Mouse (Mus musculus) embryonic fibroblast, embryonic 13.5 days (primary cell): ENCODE measurements around the gene Tmem178. TPM values are rescaled to one million over a fixed set of nuclear protein-coding genes. Genes with fewer than 3 reads are reported as not detected.
A peak's percentile ranks its signal among the peaks of the same experiment; 100 is the strongest.

Experiments
- H3K27ac ChIP-seq: 2 replicates; pipeline ENCODE4 v1.5.1; 2012; ENCODE audit warnings: low read length, control low read depth, inconsistent platforms; ENCODE audit not compliant: insufficient read depth
- H3K4me1 ChIP-seq: 2 replicates; pipeline ENCODE4 v1.6.1; 2011; ENCODE audit warnings: low read length; ENCODE audit not compliant: control insufficient read depth, insufficient read depth
- H3K4me3 ChIP-seq: 2 replicates; pipeline ENCODE4 v1.5.1; 2011; ENCODE audit warnings: mild to moderate bottlenecking, control low read depth, low read length; ENCODE audit not compliant: insufficient read depth
- CTCF ChIP-seq: IDR thresholded peaks from 2 replicates; pipeline ENCODE4 v1.5.1; 2011; ENCODE audit warnings: mild to moderate bottlenecking, control low read depth, low read length, moderate library complexity, borderline replicate concordance; ENCODE audit not compliant: insufficient read depth
- POLR2A ChIP-seq: IDR thresholded peaks from 2 replicates; pipeline ENCODE4 v1.6.1; 2011; ENCODE audit warnings: low read depth, mild to moderate bottlenecking, control low read depth, low read length, moderate library complexity
- polyA plus RNA-seq: library from polyadenylated mRNA; stranded (reverse); fragments of >200 nt; gene quantifications from 2 replicates; pipeline ENCODE4 v1.2.4, GENCODE M21; 2011; ENCODE audit warnings: low read depth; ENCODE audit not compliant: missing spikeins, insufficient read length

Tmem178 gene
- polyA plus RNA-seq = 5.6 and 18.9 TPM in 2 replicates

DNA sequence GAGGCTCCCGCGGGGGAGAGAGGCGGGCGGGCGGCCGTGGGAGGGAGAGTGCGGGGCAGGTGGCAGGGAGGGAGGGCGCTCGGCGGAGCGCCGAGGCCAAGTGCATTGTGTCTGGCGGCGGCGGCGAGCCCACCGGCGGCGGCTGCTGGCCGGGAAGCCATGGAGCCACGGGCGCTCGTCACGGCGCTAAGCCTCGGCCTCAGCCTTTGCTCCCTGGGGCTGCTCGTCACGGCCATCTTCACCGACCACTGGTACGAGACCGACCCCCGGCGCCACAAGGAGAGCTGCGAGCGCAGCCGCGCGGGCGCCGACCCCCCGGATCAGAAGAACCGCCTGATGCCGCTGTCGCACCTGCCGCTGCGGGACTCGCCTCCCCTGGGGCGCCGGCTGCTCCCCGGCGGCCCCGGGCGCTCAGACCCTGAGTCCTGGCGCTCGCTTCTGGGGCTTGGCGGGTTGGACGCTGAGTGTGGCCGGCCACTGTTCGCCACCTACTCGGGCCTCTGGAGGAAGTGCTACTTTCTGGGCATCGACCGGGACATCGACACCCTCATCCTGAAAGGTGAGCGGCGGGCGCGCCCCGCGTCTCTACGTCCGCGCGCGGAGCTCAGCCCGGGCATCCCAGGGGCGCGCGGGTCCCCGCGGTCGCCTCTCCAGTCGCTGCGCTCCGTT is at the start of gene Tmem178:
Gene Tmem178, plus strand, starts transcription at position 103 of the 669 bp plus-strand sequence.
- Histone ChIP-seq H3K4me1 (no peaks in the 10 kb centered on the region), H3K4me3 (peak within 1 kb of the TSS; percentile 50), H3K27ac (no peak within 1 kb of the TSS)
- no peak for TF ChIP-seq CTCF
- no peak for TF ChIP-seq POLR2A

DNA sequence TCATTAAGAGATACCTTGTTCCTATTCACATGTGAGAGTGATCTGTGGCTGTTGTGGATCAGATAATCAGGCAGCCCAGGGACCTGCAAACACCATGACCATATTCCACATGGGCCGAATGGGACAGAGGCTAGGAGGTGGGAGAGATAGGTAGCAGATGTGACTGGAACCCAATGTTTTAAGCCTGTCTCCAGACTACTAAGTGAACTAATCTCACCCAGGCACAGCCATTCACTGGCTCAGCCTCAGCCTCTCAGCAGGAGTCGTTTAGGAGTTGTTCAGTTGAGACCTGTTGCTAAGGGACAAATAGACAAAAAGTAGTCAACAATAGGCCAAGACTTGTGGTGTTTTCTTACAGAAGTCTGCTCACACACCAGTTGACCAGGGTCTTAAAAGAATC is 48.0 kb upstream of the Tmem178 start:
- TF ChIP-seq CTCF (no peak), POLR2A (no peak)
- H3K4me1 ChIP-seq = peaks cover 6% of the 10 kb centered on the region; the same call in 1 of the 2 replicates
- no peak overlapping the region for H3K4me3 ChIP-seq
- H3K27ac ChIP-seq = no peak overlapping the region

DNA sequence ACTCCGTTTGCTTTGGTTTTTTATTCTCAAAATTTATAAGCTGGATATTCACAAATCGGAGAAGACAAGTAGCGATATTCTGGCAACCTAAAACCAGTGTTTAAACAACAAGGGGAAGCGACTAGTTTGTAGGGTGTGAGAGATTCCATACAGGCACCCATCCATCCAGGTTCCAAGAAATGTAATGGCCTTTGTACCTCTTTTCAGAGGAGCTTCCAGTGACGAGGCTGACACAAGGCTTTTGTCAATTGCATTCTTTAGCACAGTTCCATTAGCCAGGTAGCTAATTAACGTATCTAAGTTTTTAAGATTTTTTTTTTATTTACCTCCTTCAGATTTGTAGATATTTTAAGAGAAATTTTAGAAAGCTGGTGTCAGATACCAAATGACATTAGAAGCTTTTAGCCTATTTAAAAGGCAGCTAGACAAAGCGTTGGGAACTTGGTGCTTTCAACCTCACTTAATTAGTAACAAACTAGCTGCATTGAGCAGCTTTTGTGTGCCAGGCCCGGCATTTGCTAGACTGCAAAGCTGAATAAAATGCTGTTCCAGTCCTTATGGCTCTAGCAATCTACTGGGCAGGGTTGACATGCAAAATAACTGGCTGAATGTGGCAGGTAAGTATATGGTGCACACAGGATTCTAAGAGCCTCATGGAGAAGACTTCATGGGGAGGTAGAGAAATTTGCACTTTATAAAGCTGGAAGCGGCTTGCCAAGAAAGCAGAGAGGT is 46.6 kb upstream of the Tmem178 start:
- no peak overlapping the region for H3K4me3 ChIP-seq
- no peak overlapping the region for H3K27ac ChIP-seq
- no peak for TF ChIP-seq CTCF
- peaks cover 2% of the 10 kb centered on the region; the same call in 1 of the 2 replicates for H3K4me1 ChIP-seq

DNA sequence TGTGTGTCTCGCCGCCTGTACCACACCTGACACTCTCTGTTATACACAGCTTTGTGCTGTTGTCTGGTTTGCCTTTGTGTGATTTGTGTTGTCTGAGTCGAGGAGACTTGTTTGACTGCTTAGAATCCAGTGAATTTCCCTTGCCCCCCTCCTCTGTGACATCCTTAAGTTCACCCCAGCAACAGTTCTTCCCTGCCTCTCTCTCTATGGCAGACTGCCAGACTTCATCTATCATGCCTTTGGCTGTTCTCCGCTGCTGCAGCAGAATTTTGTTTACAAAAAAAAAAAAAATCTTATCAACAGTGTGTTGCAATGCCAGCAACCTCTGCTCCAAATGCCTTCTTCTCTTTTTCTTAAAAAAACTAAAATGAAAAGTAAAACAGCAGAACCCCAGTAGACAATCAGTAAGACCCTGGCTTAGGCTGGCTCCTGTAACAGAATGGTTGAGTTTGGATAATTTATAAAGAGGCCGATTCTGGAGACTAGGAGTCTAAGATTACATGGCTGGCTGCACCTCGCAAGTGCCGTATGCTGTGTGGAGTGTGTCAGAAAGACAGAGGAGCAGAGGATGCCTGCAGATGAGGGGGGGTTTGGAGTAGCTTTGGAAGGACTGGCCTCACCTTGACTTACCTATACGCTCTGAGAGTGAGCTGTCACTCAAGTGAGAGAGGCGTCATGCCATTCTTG is 44.8 kb upstream of the Tmem178 start:
- TF ChIP-seq POLR2A (no peak), CTCF (no peak)

DNA sequence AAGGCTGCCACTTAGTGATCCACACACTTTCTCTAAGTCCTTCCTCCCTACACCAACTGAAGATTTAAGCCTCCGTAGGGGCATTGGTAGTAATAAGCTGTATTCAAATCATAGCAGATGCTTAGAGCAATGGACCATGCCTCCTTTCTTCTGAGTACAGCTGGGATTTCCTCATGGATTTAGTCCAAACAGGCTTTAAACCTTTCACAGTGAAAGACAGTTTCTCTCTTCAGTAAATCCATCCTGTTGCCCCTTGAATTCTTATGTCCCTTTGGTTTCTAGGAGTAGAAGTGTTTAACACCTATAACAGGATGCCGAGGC is 44.3 kb upstream of the Tmem178 start:
- H3K4me3 ChIP-seq = no peak overlapping the region
- peaks cover 2% of the 10 kb centered on the region; the same call in 1 of the 2 replicates for H3K4me1 ChIP-seq
- no peak overlapping the region for H3K27ac ChIP-seq
- TF ChIP-seq CTCF = no peak
- TF ChIP-seq POLR2A = no peak

More for the DNA sequence above, 44.8 kb upstream of the Tmem178 start:
- H3K27ac ChIP-seq = no peak overlapping the region
- no peak overlapping the region for H3K4me3 ChIP-seq
- peaks cover 2% of the 10 kb centered on the region; the same call in 1 of the 2 replicates for H3K4me1 ChIP-seq

DNA sequence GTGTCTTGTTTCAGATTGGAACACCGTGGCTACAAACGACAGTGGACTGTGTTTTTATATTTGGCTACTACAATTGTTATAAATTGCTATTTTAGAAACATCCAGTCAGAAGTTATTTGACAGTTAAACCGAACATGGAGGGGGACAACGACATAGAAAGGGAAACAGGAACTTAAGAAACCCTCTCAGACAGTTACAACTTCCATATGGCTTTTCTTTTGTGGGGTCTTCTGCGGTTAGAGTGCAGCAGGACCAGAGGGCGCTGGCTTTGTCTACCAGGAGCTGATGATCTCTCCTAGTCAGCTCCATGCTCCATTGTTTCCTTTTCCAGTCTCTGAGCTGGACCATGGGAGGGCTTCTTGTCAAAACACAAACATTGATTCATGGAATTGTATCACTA is 42.5 kb upstream of the Tmem178 start:
- H3K4me1 ChIP-seq = peaks cover 2% of the 10 kb centered on the region; the same call in 1 of the 2 replicates
- H3K27ac ChIP-seq = no peak overlapping the region
- no peak overlapping the region for H3K4me3 ChIP-seq
- TF ChIP-seq CTCF (no peak), POLR2A (no peak)

DNA sequence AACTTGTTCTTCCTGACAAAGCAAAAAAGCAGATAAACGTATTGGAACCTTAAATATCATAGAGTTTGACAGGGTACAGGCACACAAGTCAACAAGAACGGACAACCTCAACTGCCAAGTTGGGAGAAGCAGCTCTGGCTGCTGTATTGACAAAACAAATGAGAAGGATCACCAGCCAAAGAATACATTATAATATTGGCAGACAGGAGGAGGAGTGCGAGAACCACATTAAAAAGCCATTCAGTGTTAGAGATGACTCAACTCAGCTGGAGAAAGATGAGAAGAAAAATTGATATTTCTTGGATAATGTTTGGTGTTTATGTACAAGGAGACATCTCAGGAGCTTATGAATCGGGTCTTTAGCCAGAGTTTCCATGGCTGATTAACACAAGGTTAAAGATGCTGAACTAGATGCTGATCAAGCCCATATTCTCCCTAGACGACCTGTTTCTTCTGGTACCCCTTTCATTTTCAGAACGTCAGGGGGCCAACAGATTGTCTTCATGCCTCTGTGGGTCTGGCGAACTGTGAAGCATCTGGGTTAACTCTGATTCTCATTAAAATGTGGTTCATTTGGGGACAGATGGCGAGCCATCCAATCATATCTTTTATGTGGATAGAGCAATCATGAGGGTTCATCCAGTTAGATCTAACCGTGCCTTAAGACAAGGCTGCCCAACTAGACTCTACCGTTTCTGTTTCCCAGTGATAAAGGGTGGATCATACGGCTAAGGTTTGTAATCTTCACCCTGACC is 41.1 kb upstream of the Tmem178 start:
- Histone ChIP-seq H3K27ac (no peak overlapping the region), H3K4me1 (peaks cover 2% of the 10 kb centered on the region; the same call in 1 of the 2 replicates), H3K4me3 (no peak overlapping the region)
- no peak for TF ChIP-seq POLR2A
- TF ChIP-seq CTCF = no peak

DNA sequence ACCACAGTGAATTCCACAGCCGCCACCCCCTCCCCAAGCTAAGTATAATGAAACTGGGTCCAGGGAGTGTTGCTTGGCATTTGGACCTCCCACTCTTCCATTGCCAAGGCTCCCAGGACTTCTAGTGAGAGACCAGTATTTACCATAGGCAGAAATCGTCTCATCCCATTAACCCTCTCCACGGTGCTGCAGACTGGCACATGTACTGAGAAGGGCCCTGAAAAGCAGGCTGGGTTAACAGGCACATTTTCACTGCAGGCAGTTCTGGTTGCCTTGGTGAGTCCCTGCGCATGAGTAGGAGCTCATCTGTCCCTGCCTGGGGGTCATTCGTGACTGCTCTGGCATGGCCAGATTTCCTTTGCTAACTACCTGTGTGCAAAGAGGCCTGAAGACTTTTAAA is 40.4 kb upstream of the Tmem178 start:
- Histone ChIP-seq H3K4me3 (no peak overlapping the region), H3K27ac (no peak overlapping the region), H3K4me1 (peaks cover 2% of the 10 kb centered on the region; the same call in 1 of the 2 replicates)
- TF ChIP-seq CTCF = no peak
- TF ChIP-seq POLR2A = no peak

DNA sequence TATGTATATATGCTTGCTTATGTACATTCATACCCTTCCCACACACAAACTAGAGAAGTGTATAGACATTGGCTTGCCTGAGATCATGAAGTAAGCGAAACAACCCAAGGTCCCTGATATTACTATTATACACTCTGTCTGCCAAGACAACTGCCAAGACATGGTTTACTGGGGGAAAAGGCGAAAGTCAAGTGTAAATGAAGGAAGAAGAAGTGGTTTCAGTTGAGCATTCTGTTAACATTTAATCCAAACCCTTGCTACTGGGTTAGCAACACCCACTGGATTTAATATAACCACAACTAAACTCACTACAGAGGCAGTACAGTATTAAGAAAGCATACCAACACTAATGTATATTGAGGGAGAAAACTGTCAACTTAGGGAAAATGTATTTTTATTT is 28.8 kb upstream of the Tmem178 start:
- TF ChIP-seq POLR2A (no peak), CTCF (no peak)
- Histone ChIP-seq H3K27ac (no peak overlapping the region), H3K4me3 (no peak overlapping the region), H3K4me1 (no peaks in the 10 kb centered on the region)
